Mouse (Mus musculus) naive thymus-derived CD4-positive, alpha-beta T cell, adult 5 months (primary cell): ENCODE results near the gene Rrp12. TPM values are rescaled to one million over a fixed set of nuclear protein-coding genes. Genes with fewer than 3 reads are reported as not detected.

Experiments
- polyA plus RNA-seq: library from polyadenylated mRNA; unstranded; fragments of 100-300 nt; shearing (Covaris generic); gene quantifications from one replicate; pipeline ENCODE4 v1.2.1, GENCODE M21; 2017

Gene Rrp12
- polyA plus RNA-seq: 38.0 TPM

GRCm38 (mm10) chr19:41895460-41896318 is at the start of gene Rrp12:
TSS of gene Rrp12 (minus strand) at chr19:41896173.

GRCm38 (mm10) chr19:41933179-41934086 is 37.5 kb upstream of the Rrp12 start, which contains the start of the genes Exosc1 and Zdhhc16:
TSS of gene Exosc1 (minus strand) at chr19:41933423.
TSS of gene Zdhhc16 (plus strand) at chr19:41933480.

GRCm38 (mm10) chr19:41911178-41912073 is 15.5 kb upstream of the Rrp12 start, which contains the start of gene Pgam1:
TSS of gene Pgam1 (plus strand) at chr19:41911923.

DNA sequence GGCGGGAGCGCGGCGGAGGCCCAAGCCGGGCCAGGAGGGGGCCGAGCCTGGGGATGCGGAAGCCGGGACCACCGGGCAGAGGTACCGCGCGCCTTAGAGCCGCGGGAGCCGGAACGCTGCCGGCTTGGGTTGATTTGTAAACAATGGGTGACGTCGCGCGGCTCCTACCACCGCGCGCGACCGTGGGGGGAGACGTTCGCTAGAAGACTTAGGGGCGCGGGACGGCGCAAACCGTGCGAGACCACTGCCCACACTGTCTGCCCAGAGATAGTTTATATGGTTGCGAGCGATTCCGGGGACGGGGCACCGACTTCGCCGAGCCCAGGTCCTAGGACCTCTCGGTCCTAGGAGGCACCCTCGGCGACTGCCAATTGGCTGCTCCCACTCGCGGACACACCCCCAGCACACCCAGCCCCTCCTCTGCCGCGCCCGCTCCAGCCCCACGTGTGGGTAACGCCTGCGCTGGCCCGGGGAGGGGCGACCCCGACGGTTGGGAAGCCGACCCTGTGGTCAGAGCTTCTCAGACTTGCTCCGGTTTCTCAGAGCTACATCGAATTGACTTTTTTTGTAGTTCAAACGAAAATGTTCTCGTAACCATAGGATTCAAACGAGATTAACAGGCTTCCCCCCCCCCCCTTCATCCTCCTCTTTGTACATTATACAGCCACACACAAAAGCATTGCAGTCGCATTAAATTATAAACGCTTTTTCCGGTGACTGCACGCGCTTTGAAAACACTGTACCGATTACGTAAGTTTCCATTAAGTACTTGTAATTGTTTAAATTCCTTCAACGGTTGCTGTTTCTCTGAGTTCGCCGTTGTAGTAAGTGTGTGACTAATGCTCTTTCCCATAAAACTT is 47.8 kb downstream of the Rrp12 start, which contains the start of gene Frat2:
TSS of gene Frat2 (minus strand) at position 141 of the 860 bp plus-strand sequence.

GRCm38 (mm10) chr19:41829381-41830105 is 66.4 kb downstream of the Rrp12 start, which contains the start of gene Frat1:
TSS of gene Frat1 (plus strand) at chr19:41829970.

Other genes starting within 250 kb of the Rrp12 start
- gene Slit1, start 152.5 kb downstream of the Rrp12 start, polyA plus RNA-seq: not detected
- 2.7 TPM for gene Arhgap19, start 94.1 kb downstream of the Rrp12 start, polyA plus RNA-seq
- gene Frat1, start 66.2 kb downstream of the Rrp12 start, polyA plus RNA-seq: 10.1 TPM
- 212 TPM for gene Frat2, start 48.0 kb downstream of the Rrp12 start, polyA plus RNA-seq
- 79.2 TPM for gene Pgam1, start 15.8 kb upstream of the Rrp12 start, polyA plus RNA-seq
- gene Exosc1, start 37.2 kb upstream of the Rrp12 start, polyA plus RNA-seq: 81.5 TPM
- gene Zdhhc16, start 37.3 kb upstream of the Rrp12 start, polyA plus RNA-seq: 40.5 TPM
- 72.7 TPM for gene Mms19, start 85.0 kb upstream of the Rrp12 start, polyA plus RNA-seq
- gene Ubtd1, start 85.6 kb upstream of the Rrp12 start, polyA plus RNA-seq: 7.1 TPM
- not detected for gene Ankrd2, start 139.8 kb upstream of the Rrp12 start, polyA plus RNA-seq
- not detected for gene Hoga1, start 149.4 kb upstream of the Rrp12 start, polyA plus RNA-seq
- gene 4933411K16Rik, start 156.1 kb upstream of the Rrp12 start, polyA plus RNA-seq: not detected
- not detected for gene Morn4, start 190.2 kb upstream of the Rrp12 start, polyA plus RNA-seq
- 75.1 TPM for gene Pi4k2a, start 194.3 kb upstream of the Rrp12 start, polyA plus RNA-seq
- 18.2 TPM for gene Avpi1, start 232.9 kb upstream of the Rrp12 start, polyA plus RNA-seq